Mouse (Mus musculus): Measurements from ENCODE around the gene Foxr1.
"Not testable (repeated sequence)": the region's sequence is repeated elsewhere in the genome, so short reads cannot be mapped to it uniquely, and the experiment has no call there.

Foxr1 gene

DNA sequence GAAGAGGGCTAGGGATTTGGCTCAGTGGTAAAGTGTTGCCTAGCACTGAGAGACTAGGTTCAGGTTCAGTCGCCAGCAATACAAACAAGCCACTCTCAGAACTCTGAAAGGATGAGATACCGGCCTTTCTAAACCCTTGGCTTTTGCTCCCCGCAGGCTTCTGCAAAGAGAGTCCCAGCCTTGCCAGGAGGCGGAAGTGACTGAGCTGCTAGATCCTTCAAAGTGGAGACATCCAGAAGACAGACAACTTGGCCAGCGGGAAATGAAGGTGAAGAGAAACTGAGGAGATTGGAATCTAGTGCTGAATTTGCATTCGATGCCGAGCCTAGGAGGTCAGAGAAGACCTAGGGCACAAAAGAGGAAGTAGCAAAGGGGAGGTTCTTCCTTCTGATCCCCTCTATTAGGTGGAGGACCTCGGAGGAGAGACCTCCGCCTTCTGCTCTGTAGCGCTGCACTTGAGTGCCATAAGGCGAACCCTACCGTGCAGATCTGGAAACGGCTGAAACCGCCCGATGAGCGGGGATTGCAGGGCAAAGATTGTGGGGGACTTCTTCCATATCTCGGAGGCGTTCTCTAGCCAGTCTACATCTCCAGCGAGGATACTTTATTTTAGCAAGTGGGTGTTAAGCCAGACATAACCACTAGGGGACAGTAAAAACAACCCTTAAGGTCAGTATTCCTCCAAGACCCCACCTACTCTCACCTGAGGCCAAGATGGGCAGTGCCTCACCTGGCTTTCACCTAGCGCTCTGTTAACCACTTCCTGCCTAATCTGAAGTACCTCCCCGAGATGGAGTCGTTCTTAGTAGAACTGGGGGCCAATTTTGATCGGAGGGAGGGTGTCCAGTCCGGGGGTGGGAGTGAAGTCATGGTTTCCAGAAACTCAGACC, 36.6 kb upstream of the Foxr1 start:
- peak; percentile 82 for DNase-seq (ENCODE audit: low spot score)

GRCm38 (mm10) chr9:44475936-44476335, 35.0 kb upstream of the Foxr1 start:
- no peak for DNase-seq (ENCODE audit: low spot score)

GRCm38 (mm10) chr9:44474327-44474726, 33.4 kb upstream of the Foxr1 start:
- DNase-seq (ENCODE audit: low spot score) = no peak

DNA sequence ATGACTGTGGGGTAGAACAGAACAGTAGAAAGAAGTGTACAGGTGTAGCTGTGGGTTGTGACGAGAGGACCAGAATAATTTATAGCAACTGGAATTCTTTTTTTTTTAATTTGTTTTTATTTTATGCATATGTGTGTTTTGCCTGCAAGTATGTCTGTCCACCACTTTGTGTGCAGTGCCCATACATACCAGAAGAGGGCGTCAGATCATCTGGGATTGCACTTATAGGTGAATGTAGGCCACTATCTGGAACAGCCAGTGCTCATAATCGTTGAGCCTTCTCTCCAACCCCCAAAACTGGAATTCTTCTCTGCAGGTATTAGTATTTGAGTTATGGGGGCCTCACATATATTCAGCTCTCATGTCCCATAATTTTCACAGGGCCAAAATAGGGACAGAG, 32.2 kb upstream of the Foxr1 start:
- no peak for DNase-seq (ENCODE audit: low spot score)

GRCm38 (mm10) chr9:44468800-44469199, 27.9 kb upstream of the Foxr1 start:
- DNase-seq (ENCODE audit: low spot score) = no peak

DNA sequence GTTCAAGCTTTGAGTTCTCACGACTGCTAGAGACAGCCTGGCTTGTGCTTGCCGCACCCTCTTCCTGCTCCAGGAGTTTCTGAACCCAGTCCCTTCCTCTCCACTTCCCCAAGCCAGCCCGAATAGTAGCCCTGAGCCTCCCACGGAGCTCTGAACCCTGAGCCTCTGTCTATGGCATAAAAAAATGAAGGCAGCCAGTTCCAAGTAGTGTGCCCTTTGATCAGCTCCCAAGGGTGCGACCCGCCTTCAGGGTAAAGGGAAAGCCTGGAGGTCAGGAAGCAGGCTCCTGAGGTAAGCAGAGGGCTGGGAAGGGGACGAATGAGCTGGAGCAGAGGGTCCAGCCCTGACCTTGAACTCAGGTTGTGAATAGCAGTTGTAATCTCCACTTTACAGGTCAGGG, 27.3 kb upstream of the Foxr1 start:
- DNase-seq (ENCODE audit: low spot score) = no peak

DNA sequence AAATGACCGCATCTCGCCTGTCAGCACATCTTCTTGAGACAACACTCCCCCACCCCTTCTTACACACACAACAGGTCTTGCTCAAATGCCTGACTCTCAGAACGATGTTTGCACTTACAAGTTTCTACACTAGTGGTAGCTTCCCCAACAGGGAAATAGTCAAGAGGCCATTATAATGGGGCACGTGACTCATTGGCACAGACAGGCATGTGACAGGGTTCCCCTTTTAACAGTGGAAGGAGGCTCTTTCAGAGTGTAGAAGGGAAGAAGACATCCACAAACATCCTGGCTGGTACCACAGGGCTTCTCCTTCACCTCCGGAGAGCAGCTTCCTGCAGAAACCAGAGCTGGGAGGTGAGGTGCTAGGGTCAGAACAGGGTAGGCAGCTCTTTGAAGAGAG, 21.0 kb upstream of the Foxr1 start:
- no peak for DNase-seq (ENCODE audit: low spot score)

DNA sequence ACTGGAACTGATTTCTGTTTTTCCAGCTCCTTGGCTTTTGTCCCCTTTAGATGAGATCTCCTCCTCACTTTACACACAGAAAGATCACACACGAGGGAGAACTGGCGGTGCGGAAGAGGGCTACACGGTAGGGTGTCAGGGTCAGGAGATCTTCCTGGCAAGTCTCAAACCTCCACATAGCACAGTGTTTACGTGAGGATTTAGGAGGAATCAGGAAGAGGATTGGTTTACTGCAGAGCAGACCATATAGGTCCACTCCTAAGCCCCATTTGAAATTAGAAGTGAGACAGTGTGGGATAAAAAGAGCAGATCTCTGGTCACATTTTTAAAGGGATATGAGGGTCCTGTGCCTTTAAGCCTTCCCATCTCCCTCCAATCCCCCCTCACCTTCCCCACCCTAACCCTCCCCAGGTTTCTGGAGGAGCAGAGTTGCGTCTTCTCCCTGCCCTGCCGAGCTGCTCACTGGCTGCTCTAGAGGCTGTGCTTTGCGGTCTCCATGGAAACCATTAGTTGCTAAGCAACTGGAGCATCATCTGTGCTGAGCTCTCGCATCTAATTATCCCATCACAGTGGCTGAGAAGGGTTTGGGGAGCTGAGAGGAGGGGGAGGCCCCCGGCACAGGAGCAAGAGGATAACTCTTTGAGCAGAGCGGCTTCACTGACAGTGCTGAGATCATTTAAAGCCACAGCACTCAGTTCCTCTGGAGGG, 16.3 kb upstream of the Foxr1 start:
- peak; percentile 37 for DNase-seq (ENCODE audit: low spot score)

GRCm38 (mm10) chr9:44454891-44455220, 13.9 kb upstream of the Foxr1 start, which contains the start of gene Upk2:
TSS of gene Upk2 (minus strand) at chr9:44454976.
- no peak for DNase-seq (ENCODE audit: low spot score)

DNA sequence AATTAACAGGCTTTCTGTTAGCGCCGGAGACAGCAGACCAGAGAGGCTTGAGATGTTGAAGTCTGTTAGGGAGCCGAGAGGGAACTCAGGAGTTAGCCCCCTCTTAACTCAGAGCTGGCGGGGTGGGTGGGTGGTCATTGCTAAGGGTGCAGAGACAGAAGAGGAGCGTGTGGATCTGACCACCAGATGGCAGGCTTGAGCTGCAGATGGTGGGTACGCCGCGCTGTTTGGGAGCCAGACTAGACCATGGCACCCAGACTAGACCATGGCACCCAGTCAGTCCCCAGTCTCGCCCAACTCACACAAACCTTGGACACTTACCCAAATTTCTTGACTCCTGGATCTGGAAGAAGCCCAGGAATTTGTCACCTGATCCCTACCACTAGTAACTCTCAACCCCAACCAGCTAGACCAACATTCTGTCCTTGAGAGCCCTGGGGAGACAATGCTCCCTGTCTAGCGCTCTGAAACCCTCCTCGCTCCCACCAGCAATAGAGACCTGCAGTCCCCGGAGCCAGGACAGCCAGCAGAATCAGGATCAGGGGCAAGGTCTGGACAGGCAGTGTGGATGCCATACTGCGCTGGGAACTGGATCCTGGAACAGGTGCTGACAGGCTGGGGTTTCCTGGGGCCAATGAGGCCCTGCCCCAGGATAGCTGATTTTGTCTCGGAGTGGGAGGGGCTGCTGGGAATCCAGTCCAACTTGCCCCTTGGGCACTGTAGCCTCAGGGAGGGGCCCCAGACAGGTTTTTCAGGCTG, 13.4 kb upstream of the Foxr1 start:
- DNase-seq (ENCODE audit: low spot score) = peak; percentile 61

DNA sequence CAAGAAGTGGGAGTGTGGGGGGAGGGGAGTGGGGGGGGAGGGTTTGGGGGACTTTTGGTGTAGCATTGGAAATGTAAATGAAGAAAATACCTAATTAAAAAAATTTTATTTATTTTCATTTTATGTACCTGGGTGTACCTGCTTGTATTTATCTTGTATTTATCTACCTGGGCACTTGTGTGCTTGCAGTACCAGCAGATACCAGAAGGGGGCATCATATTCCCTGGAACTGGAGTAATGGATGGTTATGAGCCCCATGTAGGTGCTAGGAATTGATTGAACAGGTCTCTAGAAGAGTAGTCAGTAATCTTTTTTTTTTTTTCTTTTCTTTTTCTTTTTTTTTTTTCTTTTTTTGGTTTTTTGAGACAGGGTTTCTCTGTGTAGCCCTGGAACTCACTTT, 9.5 kb upstream of the Foxr1 start:
- DNase-seq (ENCODE audit: low spot score) = no peak

- DNase-seq (ENCODE audit: low spot score) = not testable (repeated sequence)
These were observed 3.6 kb upstream of the Foxr1 start for GRCm38 (mm10) chr9:44444402-44445025.

DNA sequence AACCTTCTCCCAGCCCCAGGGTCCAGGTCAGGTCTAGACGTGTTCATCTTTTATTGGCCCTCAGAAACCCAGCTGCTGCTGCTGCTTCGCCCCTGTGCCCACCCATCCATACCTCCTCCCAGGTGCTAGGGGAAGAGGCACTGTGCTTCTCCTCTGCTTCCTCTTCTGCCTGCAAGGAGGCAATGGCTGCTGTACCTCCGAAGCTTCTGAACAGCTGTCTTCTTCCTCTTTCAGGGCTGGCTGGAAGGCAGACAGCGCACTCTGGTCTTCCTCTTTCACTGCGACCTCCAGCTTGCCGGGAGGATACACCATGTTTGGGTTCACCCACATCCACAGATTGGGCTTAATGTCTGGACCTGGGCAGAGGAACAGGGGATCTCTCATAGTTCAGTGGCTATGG, 5.2 kb downstream of the Foxr1 start:
- no peak for DNase-seq (ENCODE audit: low spot score)

GRCm38 (mm10) chr9:44432577-44433185, 8.3 kb downstream of the Foxr1 start:
- DNase-seq (ENCODE audit: low spot score) = no peak

DNA sequence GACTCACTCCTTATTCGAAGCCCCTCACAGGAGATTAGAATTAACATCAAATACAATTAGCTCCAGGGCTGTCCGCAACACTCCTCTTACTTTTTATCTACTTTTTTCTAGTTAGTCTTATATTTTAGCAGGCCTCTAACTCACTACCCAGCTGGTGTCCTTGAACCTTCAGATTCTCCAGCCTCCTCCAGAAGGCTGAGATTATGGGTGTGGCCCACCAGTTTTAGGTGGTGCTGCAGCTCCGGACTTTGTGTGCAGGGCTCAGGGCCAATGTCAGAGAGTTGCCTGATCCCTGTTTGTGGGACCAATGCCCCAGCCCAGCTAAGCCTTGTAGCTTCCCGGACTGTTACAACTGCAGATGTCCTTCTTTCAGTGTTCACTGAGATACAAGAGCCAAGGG, 17.4 kb downstream of the Foxr1 start:
- DNase-seq (ENCODE audit: low spot score) = no peak

DNA sequence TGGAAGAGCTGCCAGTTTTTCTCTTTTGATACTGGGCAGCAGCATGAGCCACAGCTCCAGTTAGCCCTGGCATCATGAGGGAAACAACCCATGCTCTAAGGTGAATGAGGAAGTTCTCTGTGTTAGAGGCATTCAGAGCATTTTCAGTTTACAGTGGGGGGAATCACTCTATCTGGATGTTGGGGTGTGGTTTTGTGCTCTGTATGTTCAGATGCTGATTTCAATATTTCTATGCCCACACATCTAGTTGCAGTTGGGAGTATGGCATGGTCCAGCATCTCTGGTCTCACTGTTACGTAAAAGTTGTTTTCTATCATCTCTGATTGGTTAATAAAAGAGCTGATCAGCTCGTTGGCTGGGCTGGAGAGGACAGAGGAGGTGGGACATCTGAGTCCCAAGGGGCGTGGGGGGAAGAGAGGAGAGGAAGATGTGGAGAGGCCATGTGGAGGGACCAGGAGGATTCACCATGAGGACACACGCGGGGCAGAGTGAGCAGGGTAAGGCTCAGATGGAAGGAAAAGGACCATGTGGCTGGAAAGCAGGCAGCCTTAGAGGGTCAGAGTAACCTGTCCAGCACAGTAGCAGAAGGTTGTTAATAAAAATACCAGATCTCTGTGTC, 20.5 kb downstream of the Foxr1 start:
- DNase-seq (ENCODE audit: low spot score) = no peak

DNA sequence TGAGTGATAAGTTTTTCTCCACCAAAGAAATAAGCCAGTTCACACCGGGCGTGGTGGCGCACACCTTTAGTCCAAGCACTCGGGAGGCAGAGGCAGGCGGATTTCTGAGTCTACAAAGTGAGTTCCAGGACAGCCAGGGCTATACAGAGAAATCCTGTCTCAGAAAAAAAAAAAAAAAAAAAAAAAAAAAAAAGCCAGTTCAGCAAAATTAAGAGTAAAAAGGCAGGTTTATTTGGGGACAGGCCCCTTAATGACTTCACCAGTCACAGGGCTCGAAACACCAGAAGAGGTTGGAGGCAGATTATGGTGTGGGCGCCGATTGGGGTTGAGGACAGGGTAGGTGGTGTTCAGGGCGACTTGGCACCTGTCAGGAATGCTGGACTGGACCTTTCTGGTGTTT, 21.2 kb downstream of the Foxr1 start:
- not testable (repeated sequence) for DNase-seq (ENCODE audit: low spot score)

- DNase-seq (ENCODE audit: low spot score) = no peak
These were observed 22.2 kb downstream of the Foxr1 start, which contains the start of gene Ccdc84 for GRCm38 (mm10) chr9:44418519-44419385. TSS of gene Ccdc84 (minus strand) at chr9:44418569.

- DNase-seq (ENCODE audit: low spot score) = peak; percentile 90
These were observed 23.0 kb downstream of the Foxr1 start for GRCm38 (mm10) chr9:44417892-44418363.

All from yolk sac, embryonic 10.5 days (tissue).